Mouse (Mus musculus): ENCODE data around the gene Gcm1. TPM values are rescaled to one million over a fixed set of nuclear protein-coding genes. Genes with fewer than 3 reads are reported as not detected.

Gene Gcm1
- polyA plus RNA-seq, 1 experiment from 2014 or later, result not detected

DNA sequence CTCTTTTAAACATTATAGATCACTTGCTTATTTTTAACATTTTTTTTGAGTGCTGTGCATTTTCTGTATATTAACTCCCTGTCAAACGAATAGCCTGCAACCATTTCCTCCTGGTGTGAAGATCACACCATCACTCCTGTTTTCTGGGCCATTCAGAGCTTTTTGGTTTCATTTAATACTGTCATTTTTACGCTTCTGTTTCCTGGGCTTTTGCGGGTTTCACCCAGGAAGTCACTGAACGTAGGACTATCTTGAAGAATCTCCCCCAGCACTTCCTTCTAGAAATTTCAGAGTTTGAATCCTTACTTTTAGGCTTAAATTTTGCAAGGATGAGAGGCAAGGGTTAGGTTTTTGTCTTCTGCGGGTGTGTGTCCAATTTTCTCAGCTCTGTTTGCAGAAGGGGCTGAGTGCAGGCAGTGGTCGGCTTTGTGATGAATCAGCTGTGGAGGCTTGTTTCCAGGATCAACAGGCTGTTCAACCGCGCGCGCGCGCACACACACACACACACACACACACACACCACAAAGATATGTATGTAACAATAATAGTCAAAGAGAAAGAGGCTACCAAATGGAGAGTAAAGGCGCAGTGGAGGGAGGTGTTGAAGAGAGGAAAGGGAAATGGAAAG is 22.1 kb downstream of the Gcm1 start:
- DNase-seq (ENCODE audit: low spot score) (no peak), ATAC-seq (replicated peaks; ENCODE audit: insufficient number of reproducible peaks, low FRiP score, low TSS enrichment, low read depth) (no peak)
- Histone ChIP-seq H3K36me3 (replicated peaks; ENCODE audit: control insufficient read depth, insufficient read depth, low read depth, low read length) (no peaks in the 10 kb centered on the region), H3K9ac (replicated peaks; ENCODE audit: low read length) (no peak overlapping the region), H3K4me3 (ENCODE audit: low read depth, low read length) (no peak overlapping the region), H3K27me3 (ENCODE audit: control insufficient read depth, insufficient read depth, low read length) (no peaks in the 10 kb centered on the region), H3K4me2 (ENCODE audit: low read depth, low read length) (no peak overlapping the region), H3K9me3 (replicated peaks; ENCODE audit: control insufficient read depth, low read length) (no peaks in the 10 kb centered on the region), H3K27ac (replicated peaks; ENCODE audit: low read depth, low read length) (no peak overlapping the region), H3K4me1 (ENCODE audit: control insufficient read depth, insufficient read depth, low read length) (no peaks in the 10 kb centered on the region)
- 93% methylated on average over 13 of the region's 13 CpGs for WGBS

GRCm38 (mm10) chr9:78075256-78075655 is 23.5 kb downstream of the Gcm1 start:
- Histone ChIP-seq H3K9ac (replicated peaks; ENCODE audit: low read length) (no peak overlapping the region), H3K4me2 (ENCODE audit: low read depth, low read length) (no peak overlapping the region), H3K36me3 (replicated peaks; ENCODE audit: control insufficient read depth, insufficient read depth, low read depth, low read length) (no peaks in the 10 kb centered on the region), H3K4me3 (ENCODE audit: low read depth, low read length) (no peak overlapping the region), H3K4me1 (ENCODE audit: control insufficient read depth, insufficient read depth, low read length) (no peaks in the 10 kb centered on the region), H3K27ac (replicated peaks; ENCODE audit: low read depth, low read length) (no peak overlapping the region), H3K9me3 (replicated peaks; ENCODE audit: control insufficient read depth, low read length) (no peaks in the 10 kb centered on the region), H3K27me3 (ENCODE audit: control insufficient read depth, insufficient read depth, low read length) (no peaks in the 10 kb centered on the region)
- 86% methylated on average over 3 of the region's 3 CpGs for WGBS
- no peak for DNase-seq (ENCODE audit: low spot score)
- no peak for ATAC-seq (replicated peaks; ENCODE audit: insufficient number of reproducible peaks, low FRiP score, low TSS enrichment, low read depth)

DNA sequence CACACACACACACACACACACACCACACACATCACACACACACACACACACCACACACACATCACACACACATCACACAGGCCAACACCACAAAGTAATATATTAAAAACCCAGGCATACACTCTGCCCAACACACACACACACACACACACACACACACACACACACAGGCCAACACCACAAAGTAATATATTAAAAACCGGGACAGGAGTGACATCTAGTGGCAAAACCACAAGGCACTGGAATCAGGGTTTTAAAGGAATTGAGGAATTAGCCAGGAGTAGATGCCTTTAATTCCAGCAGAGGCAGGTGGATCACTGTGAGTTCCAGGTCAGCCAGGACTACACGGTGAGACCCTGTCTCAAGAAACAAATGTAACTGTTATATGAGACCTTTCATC is 26.5 kb downstream of the Gcm1 start:
- DNase-seq (ENCODE audit: low spot score) (peak; percentile 50), ATAC-seq (replicated peaks; ENCODE audit: insufficient number of reproducible peaks, low FRiP score, low TSS enrichment, low read depth) (no peak)
- Histone ChIP-seq H3K36me3 (replicated peaks; ENCODE audit: control insufficient read depth, insufficient read depth, low read depth, low read length) (peaks cover under 1% of the 10 kb centered on the region; the same call in 1 of the 2 replicates), H3K9me3 (replicated peaks; ENCODE audit: control insufficient read depth, low read length) (no peaks in the 10 kb centered on the region), H3K27me3 (ENCODE audit: control insufficient read depth, insufficient read depth, low read length) (no peaks in the 10 kb centered on the region), H3K9ac (replicated peaks; ENCODE audit: low read length) (no peak overlapping the region), H3K27ac (replicated peaks; ENCODE audit: low read depth, low read length) (no peak overlapping the region), H3K4me1 (ENCODE audit: control insufficient read depth, insufficient read depth, low read length) (no peaks in the 10 kb centered on the region), H3K4me2 (ENCODE audit: low read depth, low read length) (no peak overlapping the region), H3K4me3 (ENCODE audit: low read depth, low read length) (no peak overlapping the region)
- WGBS, result 31% methylated on average over 2 of the region's 2 CpGs

GRCm38 (mm10) chr9:78081835-78082234 is 30.1 kb downstream of the Gcm1 start:
- Histone ChIP-seq H3K4me1 (ENCODE audit: control insufficient read depth, insufficient read depth, low read length) (no peaks in the 10 kb centered on the region), H3K4me2 (ENCODE audit: low read depth, low read length) (no peak overlapping the region), H3K27ac (replicated peaks; ENCODE audit: low read depth, low read length) (no peak overlapping the region), H3K36me3 (replicated peaks; ENCODE audit: control insufficient read depth, insufficient read depth, low read depth, low read length) (peaks cover 2% of the 10 kb centered on the region; the same call in 1 of the 2 replicates), H3K9ac (replicated peaks; ENCODE audit: low read length) (no peak overlapping the region), H3K27me3 (ENCODE audit: control insufficient read depth, insufficient read depth, low read length) (no peaks in the 10 kb centered on the region), H3K4me3 (ENCODE audit: low read depth, low read length) (no peak overlapping the region), H3K9me3 (replicated peaks; ENCODE audit: control insufficient read depth, low read length) (no peaks in the 10 kb centered on the region)
- no peak for DNase-seq (ENCODE audit: low spot score)
- WGBS, result 83% methylated on average over 7 of the region's 7 CpGs
- no peak for ATAC-seq (replicated peaks; ENCODE audit: insufficient number of reproducible peaks, low FRiP score, low TSS enrichment, low read depth)

- no peak for DNase-seq (ENCODE audit: low spot score)
- 88% methylated on average over 4 of the region's 4 CpGs for WGBS
- H3K4me3 ChIP-seq (ENCODE audit: low read depth, low read length), result no peak overlapping the region
- no peak overlapping the region for H3K9ac ChIP-seq (replicated peaks; ENCODE audit: low read length)
- no peaks in the 10 kb centered on the region for H3K9me3 ChIP-seq (replicated peaks; ENCODE audit: control insufficient read depth, low read length)
- no peak overlapping the region for H3K27ac ChIP-seq (replicated peaks; ENCODE audit: low read depth, low read length)
- no peak for ATAC-seq (replicated peaks; ENCODE audit: insufficient number of reproducible peaks, low FRiP score, low TSS enrichment, low read depth)
- H3K4me2 ChIP-seq (ENCODE audit: low read depth, low read length), result no peak overlapping the region
- H3K27me3 ChIP-seq (ENCODE audit: control insufficient read depth, insufficient read depth, low read length), result no peaks in the 10 kb centered on the region
- peaks cover 2% of the 10 kb centered on the region; the same call in 1 of the 2 replicates for H3K36me3 ChIP-seq (replicated peaks; ENCODE audit: control insufficient read depth, insufficient read depth, low read depth, low read length)
- no peaks in the 10 kb centered on the region for H3K4me1 ChIP-seq (ENCODE audit: control insufficient read depth, insufficient read depth, low read length)
Measured at GRCm38 (mm10) chr9:78084341-78084740, 32.6 kb downstream of the Gcm1 start.

DNA sequence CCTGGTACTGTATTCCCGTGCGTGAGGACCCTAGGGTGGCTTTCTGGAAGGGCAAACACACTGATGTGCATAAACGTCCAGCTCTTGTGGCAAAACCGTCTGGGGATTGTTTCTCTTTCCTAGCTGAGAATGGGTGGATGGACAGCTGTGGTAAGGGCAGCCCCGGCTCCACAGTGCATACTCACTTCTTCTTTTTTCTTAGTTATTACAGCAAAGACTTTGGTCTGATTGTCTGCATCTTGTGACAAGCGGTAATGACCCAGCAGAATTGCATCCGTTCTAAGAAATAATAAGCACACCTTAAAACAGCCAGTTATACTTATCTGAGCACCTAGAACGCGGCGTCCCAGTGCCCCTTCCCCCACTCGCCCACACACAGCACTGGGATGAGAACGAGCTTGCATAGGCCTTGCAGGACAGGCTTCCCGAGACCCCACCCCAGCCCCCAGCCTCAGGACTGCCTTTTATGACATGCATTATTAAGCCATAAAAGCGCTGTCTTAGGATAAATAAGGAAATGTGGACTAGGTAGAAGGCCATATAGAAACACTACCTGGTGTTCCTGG is 34.1 kb downstream of the Gcm1 start:
- Histone ChIP-seq H3K4me2 (ENCODE audit: low read depth, low read length) (no peak overlapping the region), H3K4me1 (ENCODE audit: control insufficient read depth, insufficient read depth, low read length) (no peaks in the 10 kb centered on the region), H3K27me3 (ENCODE audit: control insufficient read depth, insufficient read depth, low read length) (no peaks in the 10 kb centered on the region), H3K36me3 (replicated peaks; ENCODE audit: control insufficient read depth, insufficient read depth, low read depth, low read length) (peaks cover 2% of the 10 kb centered on the region; the same call in 1 of the 2 replicates), H3K9ac (replicated peaks; ENCODE audit: low read length) (no peak overlapping the region), H3K9me3 (replicated peaks; ENCODE audit: control insufficient read depth, low read length) (no peaks in the 10 kb centered on the region), H3K27ac (replicated peaks; ENCODE audit: low read depth, low read length) (no peak overlapping the region), H3K4me3 (ENCODE audit: low read depth, low read length) (no peak overlapping the region)
- 88% methylated on average over 14 of the region's 14 CpGs for WGBS
- no peak for ATAC-seq (replicated peaks; ENCODE audit: insufficient number of reproducible peaks, low FRiP score, low TSS enrichment, low read depth)
- no peak for DNase-seq (ENCODE audit: low spot score)

GRCm38 (mm10) chr9:78087751-78088150 is 36.0 kb downstream of the Gcm1 start:
- WGBS, result 94% methylated on average over 9 of the region's 9 CpGs
- Histone ChIP-seq H3K9me3 (replicated peaks; ENCODE audit: control insufficient read depth, low read length) (no peaks in the 10 kb centered on the region), H3K36me3 (replicated peaks; ENCODE audit: control insufficient read depth, insufficient read depth, low read depth, low read length) (peaks cover 2% of the 10 kb centered on the region; the same call in 1 of the 2 replicates), H3K4me2 (ENCODE audit: low read depth, low read length) (no peak overlapping the region), H3K27me3 (ENCODE audit: control insufficient read depth, insufficient read depth, low read length) (no peaks in the 10 kb centered on the region), H3K9ac (replicated peaks; ENCODE audit: low read length) (no peak overlapping the region), H3K27ac (replicated peaks; ENCODE audit: low read depth, low read length) (no peak overlapping the region), H3K4me1 (ENCODE audit: control insufficient read depth, insufficient read depth, low read length) (no peaks in the 10 kb centered on the region), H3K4me3 (ENCODE audit: low read depth, low read length) (no peak overlapping the region)
- DNase-seq (ENCODE audit: low spot score) (no peak), ATAC-seq (replicated peaks; ENCODE audit: insufficient number of reproducible peaks, low FRiP score, low TSS enrichment, low read depth) (no peak)

DNA sequence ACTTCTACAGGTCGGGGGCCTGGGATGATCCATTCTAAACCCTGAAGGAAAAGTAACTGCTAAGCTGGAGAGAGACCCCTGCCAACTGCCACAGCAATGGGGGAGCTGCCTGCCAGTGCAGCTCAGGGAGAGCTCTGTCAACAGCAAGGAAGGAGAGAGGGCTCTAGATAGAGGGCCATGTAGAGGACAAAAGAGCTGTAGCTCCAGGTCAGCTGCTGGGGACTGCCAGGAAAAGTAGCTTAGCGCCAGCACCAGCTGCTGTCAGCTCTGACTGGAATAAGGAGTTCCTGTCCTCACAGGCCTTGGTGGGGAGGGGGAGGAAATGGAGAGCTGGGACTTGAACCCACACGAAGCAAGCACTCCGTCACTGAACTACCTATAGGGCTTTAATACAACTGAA is 36.8 kb downstream of the Gcm1 start:
- Histone ChIP-seq H3K9me3 (replicated peaks; ENCODE audit: control insufficient read depth, low read length) (no peaks in the 10 kb centered on the region), H3K4me3 (ENCODE audit: low read depth, low read length) (no peak overlapping the region), H3K9ac (replicated peaks; ENCODE audit: low read length) (no peak overlapping the region), H3K4me2 (ENCODE audit: low read depth, low read length) (no peak overlapping the region), H3K27me3 (ENCODE audit: control insufficient read depth, insufficient read depth, low read length) (no peaks in the 10 kb centered on the region), H3K27ac (replicated peaks; ENCODE audit: low read depth, low read length) (no peak overlapping the region), H3K4me1 (ENCODE audit: control insufficient read depth, insufficient read depth, low read length) (no peaks in the 10 kb centered on the region), H3K36me3 (replicated peaks; ENCODE audit: control insufficient read depth, insufficient read depth, low read depth, low read length) (no peaks in the 10 kb centered on the region; the same call in 1 of the 2 replicates)
- no peak for DNase-seq (ENCODE audit: low spot score)
- ATAC-seq (replicated peaks; ENCODE audit: insufficient number of reproducible peaks, low FRiP score, low TSS enrichment, low read depth), result no peak
- WGBS, result 73% methylated on average over 4 of the region's 4 CpGs

All from embryonic facial prominence, embryonic 11.5 days (tissue).